Mouse (Mus musculus) heart, adult 2 months (tissue): ENCODE measurements around the gene Tgfb1.

Experiments used
- CTCF ChIP-seq: fragments of 200-600 bp; IDR thresholded peaks from 2 replicates; pipeline ENCODE4 v1.8.1; 2022; ENCODE audit warnings: antibody characterized with exemption, mild to moderate bottlenecking, moderate library complexity
- EP300 ChIP-seq: fragments of 200-500 bp; IDR thresholded peaks from 2 replicates; pipeline ENCODE4 v1.6.1; 2011; ENCODE audit warnings: low read depth, low read length, control low read depth; ENCODE audit not compliant: insufficient read depth
- POLR2A ChIP-seq: fragments of 200-500 bp; IDR thresholded peaks from 2 replicates; pipeline ENCODE4 v1.6.1; 2011; ENCODE audit warnings: mild to moderate bottlenecking, low read depth, low read length, control low read depth; ENCODE audit not compliant: insufficient read depth

DNA sequence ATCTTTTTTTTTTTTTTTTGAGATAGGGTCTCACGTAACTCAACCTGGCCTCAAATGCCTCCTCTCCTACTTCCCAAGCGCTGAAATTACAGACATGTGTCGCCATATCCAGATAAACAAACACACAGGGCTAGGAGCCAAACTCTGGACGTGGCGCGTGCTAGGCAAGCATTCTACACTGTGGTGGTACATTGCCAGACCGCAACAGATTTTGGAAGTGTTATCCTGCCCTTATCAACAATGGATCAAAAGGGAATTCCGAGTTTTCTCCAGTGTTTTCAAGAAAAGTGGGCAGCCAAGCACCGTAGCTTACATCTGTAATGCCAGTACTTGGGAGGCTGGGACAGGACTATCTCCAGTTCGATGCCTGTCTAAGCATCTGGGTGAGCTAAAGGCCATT is 29.0 kb upstream of the Tgfb1 start:
- no peak for TF ChIP-seq CTCF
- no peak for TF ChIP-seq POLR2A
- no peak for TF ChIP-seq EP300
